Mouse (Mus musculus) lung, postnatal 0 days (tissue): Measurements from ENCODE around the gene Gm28729.

Source experiments
- CTCF ChIP-seq: IDR thresholded peaks from 2 replicates; pipeline ENCODE4 v1.5.1; 2016; ENCODE audit warnings: antibody characterized with exemption, mild to moderate bottlenecking
- EP300 ChIP-seq: IDR thresholded peaks from 2 replicates; pipeline ENCODE4 v1.6.1; 2016; ENCODE audit warnings: antibody characterized with exemption, mild to moderate bottlenecking, control low read depth

DNA sequence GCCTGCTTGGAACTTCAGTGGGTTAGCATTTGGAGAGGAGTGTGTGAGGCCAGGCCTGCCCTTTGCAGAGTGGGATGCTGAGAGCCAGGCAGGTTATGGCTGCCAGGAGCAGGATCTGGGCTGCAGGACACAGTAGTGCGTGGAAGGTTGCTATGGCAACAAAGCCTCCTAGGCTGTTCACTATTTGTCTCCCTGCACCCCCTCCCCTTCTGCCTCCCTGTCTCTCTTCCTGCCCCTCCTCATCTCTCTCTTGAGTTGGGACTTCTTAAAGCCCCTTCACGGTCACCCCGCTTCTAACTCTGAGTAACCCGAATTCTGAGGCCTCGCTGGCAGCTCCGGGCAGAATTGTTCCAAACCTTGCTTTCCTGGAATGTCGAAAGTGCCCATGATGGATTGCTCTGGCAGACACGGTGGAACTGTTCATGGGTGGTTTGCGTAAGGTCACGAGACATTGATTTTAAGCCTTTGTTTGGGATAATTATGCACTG is 19.0 kb downstream of the Gm28729 start:
- TF ChIP-seq CTCF: no peak
- TF ChIP-seq EP300: no peak
